21 mouse cellular contexts compared by ENCODE assay signal in the genomic region with DNA sequence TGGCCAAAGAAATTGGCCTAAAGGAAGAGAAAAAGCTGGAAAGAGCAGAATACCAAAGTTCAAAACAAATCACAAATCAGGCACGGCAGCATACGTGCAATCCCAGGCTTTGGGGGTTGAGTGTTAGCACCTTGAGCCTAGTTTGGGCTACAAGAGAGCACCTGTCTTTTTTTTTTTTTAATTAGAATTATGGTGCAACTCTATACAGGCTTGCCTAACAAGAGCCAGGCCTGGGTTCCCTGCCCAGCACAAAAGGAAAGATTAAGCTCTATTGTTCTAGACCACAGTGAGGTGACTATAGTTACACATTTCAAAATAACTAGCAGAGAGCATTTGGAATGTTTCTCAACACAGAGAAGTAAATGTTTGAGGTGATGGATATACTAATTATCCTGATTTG. TPM values are rescaled to one million over a fixed set of nuclear protein-coding genes. Genes with fewer than 3 reads are reported as not detected.
"Had no signal": no experiment of that assay in that cellular context is flagged by ENCODE, and none has a peak within 500 bp of the region (broad histone marks: within the 10 kb centered on the region; RNA-seq: fewer than 3 reads in every experiment).

No protein-coding gene starts in this region.

- H3K9ac ChIP-seq: liver, postnatal 0 days; lung, embryonic 15.5 days; midbrain, embryonic 13.5 days; midbrain, embryonic 15.5 days; neural tube, embryonic 12.5 days had no signal

- H3K4me3 ChIP-seq: lung, embryonic 15.5 days; megakaryocyte, embryonic 14.5 days; midbrain, embryonic 13.5 days; midbrain, embryonic 15.5 days; neural tube, embryonic 12.5 days had no signal

- H3K4me2 ChIP-seq: lung, embryonic 15.5 days; midbrain, embryonic 11.5 days; midbrain, embryonic 13.5 days; midbrain, embryonic 15.5 days; neural tube, embryonic 12.5 days had no signal

- H3K36me3 ChIP-seq: lung, embryonic 15.5 days; midbrain, embryonic 13.5 days; midbrain, embryonic 15.5 days; neural tube, embryonic 12.5 days had no signal

- H3K27me3 ChIP-seq: lung, embryonic 15.5 days; megakaryocyte, embryonic 14.5 days; midbrain, embryonic 13.5 days; midbrain, embryonic 15.5 days; neural tube, embryonic 12.5 days had no signal

- H3K27ac ChIP-seq: lung, embryonic 15.5 days; macrophage; midbrain, embryonic 13.5 days; midbrain, embryonic 15.5 days; neural tube, embryonic 12.5 days had no signal

- H3K4me1 ChIP-seq: lung, embryonic 15.5 days; midbrain, embryonic 13.5 days; midbrain, embryonic 15.5 days; neural tube, embryonic 12.5 days had no signal

- H3K9me3 ChIP-seq: lung, embryonic 15.5 days; megakaryocyte, embryonic 14.5 days; midbrain, embryonic 13.5 days; midbrain, embryonic 15.5 days; neural tube, embryonic 12.5 days had no signal

- ATAC-seq: liver, postnatal 0 days; lung, postnatal 0 days; midbrain, embryonic 13.5 days; midbrain, embryonic 15.5 days had no signal

- DNase-seq: liver, postnatal 0 days; lung, adult 2 months; lung, postnatal 14 days; lung, postnatal 36 days; right cerebral cortex, postnatal 14 days; thymus, adult 18-20 months; thymus, postnatal 14 days; thymus, postnatal 36 days had no signal

RNA-seq across cellular contexts. Expression of a gene that starts 42.9 kb away (rescaled TPM):
- polyA plus RNA-seq: liver, postnatal 0 days; lung, adult 2 months; lung, embryonic 15.5 days; lung, postnatal 0 days; macrophage; midbrain, embryonic 11.5 days; midbrain, embryonic 13.5 days; midbrain, embryonic 15.5 days; midbrain, postnatal 0 days; neural tube, embryonic 12.5 days; spleen, adult 2 months; stomach, embryonic 14.5 days; stomach, embryonic 16.5 days; thymus, postnatal 0 days had no signal
